Mouse (Mus musculus) frontal cortex, postnatal 14 days (tissue): ENCODE results near the gene Hoxc12.

ENCODE experiments used
- DNase-seq, 2 experiments: peaks; one replicate each; pipeline ENCODE4 v3.0.0; 2022; ENCODE audit warnings: low spot score in 2 of 2

The Hoxc12 gene

GRCm38 (mm10) chr15:102981379-102982288 is 45.1 kb downstream of the Hoxc12 start:
- no peak for DNase-seq

DNA sequence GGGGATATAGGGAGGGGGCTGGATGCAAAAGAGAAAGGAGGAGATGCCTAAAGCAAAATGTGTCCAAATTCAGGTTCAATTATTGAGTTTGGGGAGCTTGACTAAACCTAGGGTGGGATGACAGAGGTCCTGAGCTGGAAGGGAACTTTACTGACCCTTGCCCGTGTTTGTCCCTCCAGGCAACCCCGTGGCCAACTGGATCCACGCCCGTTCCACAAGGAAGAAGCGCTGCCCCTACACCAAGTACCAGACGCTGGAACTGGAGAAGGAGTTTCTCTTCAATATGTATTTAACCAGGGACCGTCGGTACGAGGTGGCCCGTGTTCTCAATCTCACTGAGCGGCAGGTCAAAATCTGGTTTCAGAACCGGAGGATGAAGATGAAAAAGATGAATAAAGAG is 47.2 kb downstream of the Hoxc12 start:
- DNase-seq = no peak

GRCm38 (mm10) chr15:102984521-102984920 is 48.0 kb downstream of the Hoxc12 start:
- DNase-seq = no peak

DNA sequence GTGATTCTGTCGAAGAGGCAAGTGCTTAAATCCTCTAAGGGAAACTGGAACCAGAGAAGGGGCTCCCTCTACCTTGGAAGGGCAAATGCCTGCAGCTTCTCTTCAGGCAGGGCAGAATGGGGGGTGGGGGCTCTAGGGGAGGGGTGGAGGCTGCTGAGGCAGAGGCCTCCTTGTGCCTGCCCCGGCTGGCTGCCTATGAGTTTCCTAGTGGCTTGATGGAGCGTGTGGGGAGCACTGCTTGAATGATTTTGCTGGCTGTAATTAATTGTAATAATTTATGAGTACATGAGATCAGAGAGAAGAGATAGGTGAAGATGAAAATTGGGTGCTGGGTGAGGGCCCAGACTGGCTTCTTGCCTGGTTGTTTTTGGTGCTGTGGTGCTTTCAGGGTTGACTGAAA is 48.4 kb downstream of the Hoxc12 start:
- no peak for DNase-seq

DNA sequence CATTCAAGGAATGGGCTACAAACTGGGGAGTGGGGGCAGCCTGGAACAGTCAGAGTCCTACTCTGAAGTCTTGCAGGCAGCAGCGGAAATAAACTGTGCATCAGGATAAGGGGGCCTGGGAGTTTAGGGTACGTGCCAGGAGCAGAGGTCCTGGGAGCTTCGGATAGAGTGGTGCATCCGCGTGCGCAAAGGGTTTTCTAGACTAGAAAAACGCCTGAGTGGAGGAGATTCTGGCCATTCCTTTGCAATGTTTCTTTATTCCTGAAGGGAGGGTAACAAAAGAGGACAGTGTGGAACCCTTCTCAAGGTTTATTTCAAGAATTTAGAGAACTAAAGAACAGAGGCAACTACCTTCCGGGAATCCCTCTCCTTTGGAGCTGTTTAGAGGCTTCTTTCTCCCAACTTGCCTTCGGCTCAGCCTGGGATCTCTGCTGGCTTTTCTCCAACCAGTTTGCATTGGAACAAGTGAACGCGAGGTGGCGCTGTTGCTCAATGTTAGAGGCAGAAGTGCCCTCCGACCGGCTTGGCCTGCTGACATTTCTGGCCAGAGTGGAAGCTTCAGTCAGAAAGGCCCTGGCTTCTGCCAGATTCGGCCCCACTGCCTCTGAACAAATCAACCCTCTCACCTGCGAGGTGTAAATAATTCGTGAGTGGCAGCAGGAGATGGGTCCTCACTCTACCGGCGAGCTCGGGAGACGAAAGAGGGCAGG is 50.7 kb downstream of the Hoxc12 start:
- DNase-seq = peak; percentile 52 to 76

DNA sequence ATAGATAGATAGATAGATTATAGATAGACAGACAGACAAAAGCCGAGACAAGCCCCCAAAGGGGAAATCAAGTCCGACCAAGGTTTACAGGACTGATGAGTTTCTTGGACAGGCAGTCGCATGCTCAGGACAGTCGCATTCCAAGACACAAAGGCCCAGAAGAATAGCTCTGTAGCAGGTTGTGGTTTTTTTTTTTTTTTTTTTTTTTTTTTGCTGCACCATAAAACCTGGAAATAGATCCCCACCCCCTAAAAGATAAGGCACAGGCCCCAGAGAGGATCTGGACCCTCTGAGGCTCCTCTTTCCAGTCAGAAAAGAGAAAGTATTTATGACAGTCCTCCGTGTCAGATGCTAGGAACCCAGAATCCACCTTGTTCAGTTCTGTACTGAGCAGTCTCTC is 51.5 kb downstream of the Hoxc12 start:
- DNase-seq = no peak
